Mouse (Mus musculus): ENCODE measurements around the gene Csnk1g1. TPM values are rescaled to one million over a fixed set of nuclear protein-coding genes. Genes with fewer than 3 reads are reported as not detected.

Gene Csnk1g1
- polyA plus RNA-seq, 1 experiment from 2014 or later: 17.3 TPM

GRCm38 (mm10) chr9:66080804-66081459 is 172.2 kb downstream of the Csnk1g1 start:
- no peak for ATAC-seq (replicated peaks; ENCODE audit: insufficient number of reproducible peaks, low FRiP score, low TSS enrichment)
- H3K4me3 ChIP-seq (ENCODE audit: low read depth, low read length): no peak overlapping the region
- no peaks in the 10 kb centered on the region for H3K9me3 ChIP-seq (replicated peaks; ENCODE audit: control insufficient read depth, low read length)
- H3K36me3 ChIP-seq (ENCODE audit: control insufficient read depth, insufficient read depth, low read length): no peaks in the 10 kb centered on the region; the same call in 1 of the 2 replicates
- H3K4me1 ChIP-seq (ENCODE audit: control insufficient read depth, insufficient read depth, low read length): peaks cover 4% of the 10 kb centered on the region; the same call in 1 of the 2 replicates
- 67% methylated on average over 3 of the region's 3 CpGs for WGBS (ENCODE audit: insufficient replicate concordance)
- no peak overlapping the region for H3K4me2 ChIP-seq
- H3K27me3 ChIP-seq (ENCODE audit: control insufficient read depth, insufficient read depth, low read length): no peaks in the 10 kb centered on the region
- H3K27ac ChIP-seq (ENCODE audit: low read depth, low read length): no peak overlapping the region
- H3K9ac ChIP-seq (ENCODE audit: low read depth, low read length): no peak overlapping the region

- ATAC-seq (replicated peaks; ENCODE audit: insufficient number of reproducible peaks, low FRiP score, low TSS enrichment): no peak
- H3K4me2 ChIP-seq: no peak overlapping the region
- no peak overlapping the region for H3K4me3 ChIP-seq (ENCODE audit: low read depth, low read length)
- WGBS (ENCODE audit: insufficient replicate concordance): 67% methylated on average over 4 of the region's 4 CpGs
- no peaks in the 10 kb centered on the region for H3K9me3 ChIP-seq (replicated peaks; ENCODE audit: control insufficient read depth, low read length)
- H3K36me3 ChIP-seq (ENCODE audit: control insufficient read depth, insufficient read depth, low read length): peaks cover 2% of the 10 kb centered on the region
- H3K27ac ChIP-seq (ENCODE audit: low read depth, low read length): no peak overlapping the region
- H3K27me3 ChIP-seq (ENCODE audit: control insufficient read depth, insufficient read depth, low read length): no peaks in the 10 kb centered on the region
- H3K9ac ChIP-seq (ENCODE audit: low read depth, low read length): no peak overlapping the region
- peaks cover 4% of the 10 kb centered on the region; the same call in 1 of the 2 replicates for H3K4me1 ChIP-seq (ENCODE audit: control insufficient read depth, insufficient read depth, low read length)
These were observed 173.3 kb downstream of the Csnk1g1 start for GRCm38 (mm10) chr9:66081999-66082398.

GRCm38 (mm10) chr9:66084171-66084570 is 175.4 kb downstream of the Csnk1g1 start:
- Histone ChIP-seq H3K27ac (ENCODE audit: low read depth, low read length) (no peak overlapping the region), H3K9ac (ENCODE audit: low read depth, low read length) (no peak overlapping the region), H3K4me1 (ENCODE audit: control insufficient read depth, insufficient read depth, low read length) (no peaks in the 10 kb centered on the region), H3K9me3 (replicated peaks; ENCODE audit: control insufficient read depth, low read length) (no peaks in the 10 kb centered on the region), H3K36me3 (ENCODE audit: control insufficient read depth, insufficient read depth, low read length) (peaks cover 13% of the 10 kb centered on the region), H3K4me3 (ENCODE audit: low read depth, low read length) (no peak overlapping the region), H3K4me2 (no peak overlapping the region), H3K27me3 (ENCODE audit: control insufficient read depth, insufficient read depth, low read length) (no peaks in the 10 kb centered on the region)
- 80% methylated on average over 3 of the region's 3 CpGs for WGBS (ENCODE audit: insufficient replicate concordance)
- no peak for ATAC-seq (replicated peaks; ENCODE audit: insufficient number of reproducible peaks, low FRiP score, low TSS enrichment)

- H3K9ac ChIP-seq (ENCODE audit: low read depth, low read length): no peak overlapping the region
- no peaks in the 10 kb centered on the region for H3K9me3 ChIP-seq (replicated peaks; ENCODE audit: control insufficient read depth, low read length)
- H3K4me2 ChIP-seq: no peak overlapping the region
- H3K36me3 ChIP-seq (ENCODE audit: control insufficient read depth, insufficient read depth, low read length): peaks cover 21% of the 10 kb centered on the region
- 91% methylated on average over 7 of the region's 7 CpGs for WGBS (ENCODE audit: insufficient replicate concordance)
- no peak for ATAC-seq (replicated peaks; ENCODE audit: insufficient number of reproducible peaks, low FRiP score, low TSS enrichment)
- H3K27ac ChIP-seq (ENCODE audit: low read depth, low read length): no peak overlapping the region
- H3K4me1 ChIP-seq (ENCODE audit: control insufficient read depth, insufficient read depth, low read length): 0 out of 2 replicates have a peak, but pooled peaks cover 7% of the 10 kb centered on the region
- no peaks in the 10 kb centered on the region for H3K27me3 ChIP-seq (ENCODE audit: control insufficient read depth, insufficient read depth, low read length)
- no peak overlapping the region for H3K4me3 ChIP-seq (ENCODE audit: low read depth, low read length)
These were observed 178.3 kb downstream of the Csnk1g1 start for GRCm38 (mm10) chr9:66087062-66087461.

GRCm38 (mm10) chr9:66088411-66088810 is 179.7 kb downstream of the Csnk1g1 start:
- no peaks in the 10 kb centered on the region for H3K9me3 ChIP-seq (replicated peaks; ENCODE audit: control insufficient read depth, low read length)
- no peaks in the 10 kb centered on the region for H3K27me3 ChIP-seq (ENCODE audit: control insufficient read depth, insufficient read depth, low read length)
- H3K36me3 ChIP-seq (ENCODE audit: control insufficient read depth, insufficient read depth, low read length): peaks cover 24% of the 10 kb centered on the region
- WGBS (ENCODE audit: insufficient replicate concordance): 53% methylated on average over 4 of the region's 4 CpGs
- H3K9ac ChIP-seq (ENCODE audit: low read depth, low read length): no peak overlapping the region
- no peak overlapping the region for H3K4me2 ChIP-seq
- no peak overlapping the region; the same call in 1 of the 2 replicates for H3K27ac ChIP-seq (ENCODE audit: low read depth, low read length)
- no peak for ATAC-seq (replicated peaks; ENCODE audit: insufficient number of reproducible peaks, low FRiP score, low TSS enrichment)
- no peak overlapping the region for H3K4me3 ChIP-seq (ENCODE audit: low read depth, low read length)
- peaks cover 18% of the 10 kb centered on the region for H3K4me1 ChIP-seq (ENCODE audit: control insufficient read depth, insufficient read depth, low read length)

- ATAC-seq (replicated peaks; ENCODE audit: insufficient number of reproducible peaks, low FRiP score, low TSS enrichment): 0 out of 2 replicates have a peak, but pooled peaks have one; percentile 26
- Histone ChIP-seq H3K9me3 (replicated peaks; ENCODE audit: control insufficient read depth, low read length) (no peaks in the 10 kb centered on the region), H3K27me3 (ENCODE audit: control insufficient read depth, insufficient read depth, low read length) (no peaks in the 10 kb centered on the region), H3K9ac (ENCODE audit: low read depth, low read length) (no peak overlapping the region), H3K36me3 (ENCODE audit: control insufficient read depth, insufficient read depth, low read length) (peaks cover 37% of the 10 kb centered on the region), H3K27ac (ENCODE audit: low read depth, low read length) (no peak overlapping the region), H3K4me2 (no peak overlapping the region), H3K4me1 (ENCODE audit: control insufficient read depth, insufficient read depth, low read length) (peaks cover 18% of the 10 kb centered on the region), H3K4me3 (ENCODE audit: low read depth, low read length) (no peak overlapping the region)
- WGBS (ENCODE audit: insufficient replicate concordance): 91% methylated on average over 13 of the region's 13 CpGs
These were observed 182.0 kb downstream of the Csnk1g1 start for GRCm38 (mm10) chr9:66090593-66091244.

- H3K4me3 ChIP-seq (ENCODE audit: low read depth, low read length): no peak overlapping the region
- peaks cover 18% of the 10 kb centered on the region for H3K4me1 ChIP-seq (ENCODE audit: control insufficient read depth, insufficient read depth, low read length)
- ATAC-seq (replicated peaks; ENCODE audit: insufficient number of reproducible peaks, low FRiP score, low TSS enrichment): no peak
- no peak overlapping the region for H3K9ac ChIP-seq (ENCODE audit: low read depth, low read length)
- H3K36me3 ChIP-seq (ENCODE audit: control insufficient read depth, insufficient read depth, low read length): peaks cover 42% of the 10 kb centered on the region
- no peaks in the 10 kb centered on the region for H3K9me3 ChIP-seq (replicated peaks; ENCODE audit: control insufficient read depth, low read length)
- H3K27me3 ChIP-seq (ENCODE audit: control insufficient read depth, insufficient read depth, low read length): no peaks in the 10 kb centered on the region
- no peak overlapping the region for H3K27ac ChIP-seq (ENCODE audit: low read depth, low read length)
- H3K4me2 ChIP-seq: no peak overlapping the region
- 73% methylated on average over 6 of the region's 6 CpGs for WGBS (ENCODE audit: insufficient replicate concordance)
These were observed 182.9 kb downstream of the Csnk1g1 start for GRCm38 (mm10) chr9:66091327-66092231.

GRCm38 (mm10) chr9:66092664-66093063 is 183.9 kb downstream of the Csnk1g1 start:
- H3K4me1 ChIP-seq (ENCODE audit: control insufficient read depth, insufficient read depth, low read length): peaks cover 18% of the 10 kb centered on the region
- 54% methylated on average over 2 of the region's 2 CpGs for WGBS (ENCODE audit: insufficient replicate concordance)
- H3K36me3 ChIP-seq (ENCODE audit: control insufficient read depth, insufficient read depth, low read length): peaks cover 34% of the 10 kb centered on the region
- no peak overlapping the region for H3K9ac ChIP-seq (ENCODE audit: low read depth, low read length)
- ATAC-seq (replicated peaks; ENCODE audit: insufficient number of reproducible peaks, low FRiP score, low TSS enrichment): no peak
- H3K4me2 ChIP-seq: no peak overlapping the region
- H3K4me3 ChIP-seq (ENCODE audit: low read depth, low read length): no peak overlapping the region
- H3K27ac ChIP-seq (ENCODE audit: low read depth, low read length): no peak overlapping the region
- no peaks in the 10 kb centered on the region for H3K27me3 ChIP-seq (ENCODE audit: control insufficient read depth, insufficient read depth, low read length)
- no peaks in the 10 kb centered on the region for H3K9me3 ChIP-seq (replicated peaks; ENCODE audit: control insufficient read depth, low read length)
